Mouse (Mus musculus): ENCODE data around the gene Spcs1.
A peak's percentile ranks its signal among the peaks of the same experiment; 100 is the strongest.

Gene Spcs1

DNA sequence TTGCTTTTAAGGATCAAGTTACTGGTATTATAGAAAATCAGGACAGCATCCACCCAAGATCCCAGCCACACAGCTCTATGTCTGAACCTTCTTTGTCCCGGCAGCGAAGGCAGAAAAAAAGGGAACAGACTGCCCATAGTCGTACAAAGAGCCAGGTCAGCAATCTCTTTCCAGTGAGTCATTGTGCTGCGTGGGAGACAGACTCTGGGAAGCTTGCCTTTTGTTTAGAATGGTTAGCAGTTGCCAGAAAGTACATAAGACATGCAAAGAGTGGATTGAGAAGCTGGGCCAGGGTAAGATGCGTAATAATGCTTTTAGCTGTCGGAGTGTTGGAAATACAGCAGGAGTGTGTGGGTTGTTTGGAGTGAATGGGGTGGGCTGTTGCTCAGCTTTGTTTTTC, 27.3 kb downstream of the Spcs1 start:
- Histone ChIP-seq H3K36me3 (ENCODE audit: insufficient read depth, low read length) (peaks cover 18% of the 10 kb centered on the region), H3K4me3 (replicated peaks; ENCODE audit: low read length) (no peak overlapping the region), H3K4me1 (replicated peaks; ENCODE audit: low read depth, low read length) (no peaks in the 10 kb centered on the region), H3K9me3 (ENCODE audit: low read length) (no peaks in the 10 kb centered on the region), H3K27me3 (ENCODE audit: insufficient read depth, low read length) (no peaks in the 10 kb centered on the region)
- TF ChIP-seq CTCF (conservative IDR thresholded peaks at IDR 0.05; ENCODE audit: low read length) (no peak), POU5F1 (IDR thresholded peaks at IDR 0.05; ENCODE audit: borderline replicate concordance, low read length) (no peak), NANOG (IDR thresholded peaks at IDR 0.05; ENCODE audit: borderline replicate concordance, low read length) (no peak)

DNA sequence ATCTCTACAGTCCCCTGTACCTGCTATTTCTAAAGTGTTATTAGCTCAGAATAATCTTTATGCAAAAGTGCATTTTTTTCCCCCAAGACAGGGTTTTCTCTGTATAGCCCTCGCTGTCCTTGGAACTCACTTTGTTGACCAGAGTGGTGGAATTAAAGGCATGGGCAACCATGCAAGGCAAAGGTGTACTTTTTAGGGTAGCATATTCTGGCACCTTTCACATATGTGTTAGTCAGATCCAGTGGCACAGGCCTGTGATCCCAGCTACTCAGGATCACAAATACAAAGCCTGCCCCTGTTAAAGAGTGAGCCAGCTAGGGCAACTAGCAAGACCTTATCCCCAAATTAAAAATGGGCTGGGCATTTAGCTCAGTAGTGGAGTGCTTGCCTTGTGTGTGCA, 41.1 kb downstream of the Spcs1 start:
- H3K9me3 ChIP-seq (ENCODE audit: low read length) = no peaks in the 10 kb centered on the region
- H3K4me3 ChIP-seq (replicated peaks; ENCODE audit: low read length) = no peak overlapping the region
- H3K36me3 ChIP-seq (ENCODE audit: insufficient read depth, low read length) = peaks cover 29% of the 10 kb centered on the region
- H3K4me1 ChIP-seq (replicated peaks; ENCODE audit: low read depth, low read length) = no peaks in the 10 kb centered on the region
- TF ChIP-seq CTCF (conservative IDR thresholded peaks at IDR 0.05; ENCODE audit: low read length) = no peak
- no peak for TF ChIP-seq NANOG (IDR thresholded peaks at IDR 0.05; ENCODE audit: borderline replicate concordance, low read length)
- TF ChIP-seq POU5F1 (IDR thresholded peaks at IDR 0.05; ENCODE audit: borderline replicate concordance, low read length) = no peak
- no peaks in the 10 kb centered on the region for H3K27me3 ChIP-seq (ENCODE audit: insufficient read depth, low read length)

GRCm38 (mm10) chr14:30959031-30959430, 42.4 kb downstream of the Spcs1 start:
- Histone ChIP-seq H3K4me3 (replicated peaks; ENCODE audit: low read length) (no peak overlapping the region), H3K27me3 (ENCODE audit: insufficient read depth, low read length) (no peaks in the 10 kb centered on the region), H3K4me1 (replicated peaks; ENCODE audit: low read depth, low read length) (no peaks in the 10 kb centered on the region), H3K9me3 (ENCODE audit: low read length) (no peaks in the 10 kb centered on the region), H3K36me3 (ENCODE audit: insufficient read depth, low read length) (peaks cover 30% of the 10 kb centered on the region)
- TF ChIP-seq POU5F1 (IDR thresholded peaks at IDR 0.05; ENCODE audit: borderline replicate concordance, low read length) (no peak), CTCF (conservative IDR thresholded peaks at IDR 0.05; ENCODE audit: low read length) (no peak), NANOG (IDR thresholded peaks at IDR 0.05; ENCODE audit: borderline replicate concordance, low read length) (no peak)

GRCm38 (mm10) chr14:30958517-30958916, 43.0 kb downstream of the Spcs1 start:
- TF ChIP-seq CTCF (conservative IDR thresholded peaks at IDR 0.05; ENCODE audit: low read length) (no peak), POU5F1 (IDR thresholded peaks at IDR 0.05; ENCODE audit: borderline replicate concordance, low read length) (no peak), NANOG (IDR thresholded peaks at IDR 0.05; ENCODE audit: borderline replicate concordance, low read length) (no peak)
- Histone ChIP-seq H3K4me1 (replicated peaks; ENCODE audit: low read depth, low read length) (no peaks in the 10 kb centered on the region), H3K4me3 (replicated peaks; ENCODE audit: low read length) (no peak overlapping the region), H3K9me3 (ENCODE audit: low read length) (no peaks in the 10 kb centered on the region), H3K27me3 (ENCODE audit: insufficient read depth, low read length) (no peaks in the 10 kb centered on the region), H3K36me3 (ENCODE audit: insufficient read depth, low read length) (peaks cover 30% of the 10 kb centered on the region)

DNA sequence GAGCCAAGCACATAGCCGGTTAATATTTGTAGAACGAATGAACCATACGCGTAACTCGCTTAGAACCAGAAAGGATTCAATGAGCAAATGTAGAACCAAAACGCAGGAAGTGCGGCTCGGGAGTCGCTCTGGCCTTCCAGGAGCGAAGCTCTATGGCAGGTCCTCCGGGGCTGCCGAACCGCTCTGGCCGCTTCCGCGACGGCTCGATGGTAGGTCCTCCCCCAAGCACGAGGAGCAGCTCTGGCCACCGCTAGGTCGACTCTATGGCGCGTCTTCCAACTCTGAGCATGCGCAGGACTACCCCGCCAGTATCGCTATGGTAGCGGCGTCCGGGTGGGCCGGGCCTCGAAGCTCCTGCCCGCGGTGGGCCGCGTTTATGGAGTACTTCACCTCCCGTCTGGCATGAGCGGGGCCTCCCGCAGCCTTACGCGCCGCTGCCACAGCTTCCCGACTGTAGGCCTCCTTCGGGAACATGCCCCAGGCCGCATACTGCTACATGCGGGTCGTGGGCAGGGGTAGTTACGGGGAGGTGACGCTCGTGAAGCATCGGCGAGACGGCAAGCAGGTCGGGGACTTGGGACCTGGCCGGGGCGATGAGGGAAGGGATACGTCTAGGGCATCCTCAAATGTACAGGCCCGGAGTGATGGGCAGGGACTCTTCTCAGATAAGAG, 50.2 kb downstream of the Spcs1 start, which contains the start of gene Nek4:
TSS of gene Nek4 (plus strand) at position 224 of the 672 bp plus-strand sequence.
- 0 out of 2 replicates have a peak, but pooled peaks cover 7% of the 10 kb centered on the region for H3K36me3 ChIP-seq (ENCODE audit: insufficient read depth, low read length)
- peaks cover 22% of the 10 kb centered on the region for H3K4me1 ChIP-seq (replicated peaks; ENCODE audit: low read depth, low read length)
- H3K9me3 ChIP-seq (ENCODE audit: low read length) = no peaks in the 10 kb centered on the region
- H3K27me3 ChIP-seq (ENCODE audit: insufficient read depth, low read length) = no peaks in the 10 kb centered on the region
- TF ChIP-seq CTCF (conservative IDR thresholded peaks at IDR 0.05; ENCODE audit: low read length) (no peak), POU5F1 (IDR thresholded peaks at IDR 0.05; ENCODE audit: borderline replicate concordance, low read length) (no peak), NANOG (IDR thresholded peaks at IDR 0.05; ENCODE audit: borderline replicate concordance, low read length) (no peak)
- H3K4me3 ChIP-seq (replicated peaks; ENCODE audit: low read length) = peak within 1 kb of the TSS; percentile 91

DNA sequence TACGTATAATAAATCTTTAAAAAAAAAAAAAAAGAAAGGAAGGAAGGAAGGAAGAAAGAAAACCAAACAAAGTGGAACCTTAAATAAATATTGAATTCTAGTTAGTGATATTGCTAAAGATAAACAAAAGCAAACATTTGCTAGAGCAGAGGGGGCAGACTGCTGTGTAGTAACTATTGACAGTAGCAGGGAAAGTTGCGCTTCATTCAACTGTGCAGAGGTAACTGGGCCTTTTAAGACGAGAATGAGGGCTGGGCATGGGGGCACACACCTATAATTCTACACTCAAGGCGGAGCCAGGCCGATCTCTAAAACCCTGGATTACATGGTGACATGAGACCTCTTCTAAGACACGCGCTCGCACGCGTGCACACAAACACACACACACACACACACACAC, 51.5 kb downstream of the Spcs1 start:
- Histone ChIP-seq H3K27me3 (ENCODE audit: insufficient read depth, low read length) (no peaks in the 10 kb centered on the region), H3K36me3 (ENCODE audit: insufficient read depth, low read length) (0 out of 2 replicates have a peak, but pooled peaks cover 4% of the 10 kb centered on the region), H3K4me1 (replicated peaks; ENCODE audit: low read depth, low read length) (peaks cover 22% of the 10 kb centered on the region), H3K4me3 (replicated peaks; ENCODE audit: low read length) (no peak overlapping the region), H3K9me3 (ENCODE audit: low read length) (no peaks in the 10 kb centered on the region)
- TF ChIP-seq POU5F1 (IDR thresholded peaks at IDR 0.05; ENCODE audit: borderline replicate concordance, low read length) = no peak
- TF ChIP-seq NANOG (IDR thresholded peaks at IDR 0.05; ENCODE audit: borderline replicate concordance, low read length) = no peak
- TF ChIP-seq CTCF (conservative IDR thresholded peaks at IDR 0.05; ENCODE audit: low read length) = no peak
